Mouse (Mus musculus): Measurements from ENCODE around the gene Focad.

Focad gene

GRCm38 (mm10) chr4:88157644-88158043 is 63.2 kb downstream of the Focad start:
- DNase-seq = no peak

DNA sequence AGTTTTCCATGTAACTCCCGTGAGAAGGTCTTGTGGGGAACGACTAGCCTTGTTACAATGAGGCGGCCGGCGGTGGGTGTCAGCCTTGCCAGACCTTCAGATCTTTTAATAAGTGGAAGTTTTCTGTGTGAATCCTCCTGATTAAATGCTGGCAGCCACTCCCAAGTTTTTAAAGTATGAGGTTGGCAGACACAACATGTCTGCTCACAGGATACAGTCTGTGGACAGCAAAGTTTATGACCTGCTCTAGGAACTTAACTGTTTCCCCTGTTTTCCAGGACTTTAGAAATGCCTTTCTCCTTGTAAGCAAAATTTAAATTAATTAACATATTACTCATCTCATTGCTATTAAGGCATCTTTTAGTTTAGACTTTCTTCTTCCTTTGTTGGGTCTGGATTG is 64.8 kb downstream of the Focad start:
- no peak for DNase-seq

DNA sequence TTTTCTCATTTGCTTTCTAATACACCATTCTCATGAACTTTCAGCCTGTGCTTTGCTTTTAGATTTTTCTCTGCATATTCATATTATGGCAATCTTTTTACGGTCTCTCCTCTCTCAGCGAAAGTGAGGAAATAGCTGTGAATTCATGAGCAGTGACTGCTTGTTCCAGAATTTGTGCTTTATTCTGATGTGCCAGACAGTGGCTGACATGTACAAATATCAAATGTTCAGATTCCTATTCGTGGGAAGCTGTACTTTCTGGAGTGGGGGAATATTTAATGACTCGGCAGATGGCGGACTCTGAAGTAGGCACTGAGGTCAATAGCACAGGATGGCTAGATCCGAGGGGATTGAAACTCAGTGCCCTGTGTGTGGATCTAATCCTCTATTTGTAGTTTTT is 65.3 kb downstream of the Focad start:
- DNase-seq = no peak

DNA sequence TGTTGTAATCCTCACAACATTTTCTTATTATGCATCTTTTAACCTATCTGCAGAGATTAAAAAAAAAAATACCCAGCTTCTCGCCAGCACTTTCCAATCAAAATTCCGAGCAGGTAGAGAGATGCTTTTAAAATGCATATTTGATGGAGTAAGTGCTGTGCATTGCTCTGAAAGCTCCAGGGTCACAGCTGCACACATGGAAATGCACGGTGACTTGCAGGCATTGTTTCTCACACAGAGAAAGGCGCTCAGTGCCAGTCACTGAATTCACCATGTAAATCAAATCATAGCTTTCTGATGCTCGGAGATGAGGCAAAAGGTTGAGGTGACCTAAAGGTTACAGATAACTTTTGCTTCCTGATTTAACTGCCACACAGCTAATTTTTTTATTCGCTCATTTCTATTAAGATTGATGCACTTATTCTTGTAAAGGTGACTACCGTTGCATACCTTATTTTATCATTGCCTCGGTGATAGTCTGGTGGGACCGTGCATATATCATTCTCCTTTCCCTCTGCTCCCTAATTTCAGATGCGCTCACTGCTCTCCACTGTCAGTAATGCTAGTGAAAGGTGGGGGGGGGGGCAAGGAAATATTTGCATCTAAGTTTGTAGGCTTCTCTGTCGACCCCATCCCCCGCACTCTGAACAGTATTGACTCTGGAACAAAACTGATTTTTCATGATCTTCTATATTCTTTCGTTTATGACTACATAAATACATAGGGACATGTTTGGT is 69.2 kb downstream of the Focad start:
- DNase-seq = no peak

DNA sequence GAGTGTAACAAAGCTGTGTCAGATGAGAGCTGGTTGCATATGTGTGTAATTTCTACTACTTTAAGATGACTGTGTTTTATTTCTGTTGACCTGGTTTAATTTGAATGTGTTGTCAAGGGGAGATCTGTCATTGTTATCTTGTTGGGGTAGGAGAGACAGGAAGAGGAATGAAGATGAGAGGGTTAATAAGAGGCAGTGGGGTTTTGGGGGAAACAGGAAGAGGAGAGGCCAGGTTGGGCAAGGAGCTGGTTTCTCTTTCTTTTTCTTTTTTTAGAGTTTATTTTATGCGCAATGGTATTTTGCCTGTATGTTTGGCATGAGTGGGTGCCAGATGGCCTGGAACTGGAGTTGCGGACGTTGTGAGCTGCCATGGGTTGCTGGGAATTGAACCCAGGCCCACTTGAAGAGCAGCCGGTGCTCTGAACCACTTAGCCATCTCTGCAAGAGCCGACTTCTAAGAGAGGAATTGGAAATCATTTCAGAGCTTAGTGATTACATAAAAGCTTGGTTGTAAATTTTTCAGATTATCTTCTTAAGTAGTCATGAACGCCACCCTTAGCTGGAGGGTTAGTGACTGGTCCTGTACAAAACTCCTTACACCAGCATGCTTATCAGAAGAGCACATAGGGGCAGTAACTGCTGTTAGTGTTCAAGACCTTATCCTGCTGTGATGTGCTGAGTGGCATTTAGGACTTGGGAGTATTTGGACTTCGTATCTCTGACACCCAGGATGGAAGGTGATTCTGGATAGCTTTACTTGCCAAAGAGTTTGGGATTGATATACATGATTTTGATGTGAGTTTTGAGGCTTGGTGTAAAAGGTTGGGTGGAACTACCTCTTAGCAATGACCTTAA is 72.8 kb downstream of the Focad start:
- DNase-seq = no peak

- no peak for DNase-seq
Measured at GRCm38 (mm10) chr4:88175058-88175974, 80.9 kb downstream of the Focad start.

- no peak for DNase-seq
Measured at GRCm38 (mm10) chr4:88179296-88179695, 84.9 kb downstream of the Focad start.

DNA sequence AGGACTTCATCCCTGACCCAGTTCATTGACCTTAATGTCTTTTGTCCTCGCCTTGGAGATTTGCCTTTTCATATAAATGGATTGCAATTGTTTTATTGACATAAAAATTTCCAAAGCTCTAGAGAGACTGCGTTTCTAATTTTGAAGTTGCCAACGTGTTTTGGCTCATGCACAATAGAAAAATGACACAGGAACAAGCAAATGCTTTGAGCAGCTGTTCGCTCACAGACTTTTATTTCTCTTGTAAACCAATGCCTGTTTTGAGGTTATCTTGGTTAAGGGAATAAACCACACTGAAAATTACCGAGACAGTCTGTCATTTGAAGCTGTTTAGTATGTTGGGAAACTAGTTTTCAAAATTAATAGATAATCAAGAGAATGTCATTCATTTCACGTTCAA is 89.9 kb downstream of the Focad start:
- no peak for DNase-seq

GRCm38 (mm10) chr4:88185872-88186426 is 91.5 kb downstream of the Focad start:
- DNase-seq = no peak

- no peak for DNase-seq
Measured at GRCm38 (mm10) chr4:88187649-88188048, 93.2 kb downstream of the Focad start.

GRCm38 (mm10) chr4:88189495-88189894 is 95.1 kb downstream of the Focad start:
- DNase-seq = no peak

GRCm38 (mm10) chr4:88194256-88194655 is 99.8 kb downstream of the Focad start:
- no peak for DNase-seq

DNA sequence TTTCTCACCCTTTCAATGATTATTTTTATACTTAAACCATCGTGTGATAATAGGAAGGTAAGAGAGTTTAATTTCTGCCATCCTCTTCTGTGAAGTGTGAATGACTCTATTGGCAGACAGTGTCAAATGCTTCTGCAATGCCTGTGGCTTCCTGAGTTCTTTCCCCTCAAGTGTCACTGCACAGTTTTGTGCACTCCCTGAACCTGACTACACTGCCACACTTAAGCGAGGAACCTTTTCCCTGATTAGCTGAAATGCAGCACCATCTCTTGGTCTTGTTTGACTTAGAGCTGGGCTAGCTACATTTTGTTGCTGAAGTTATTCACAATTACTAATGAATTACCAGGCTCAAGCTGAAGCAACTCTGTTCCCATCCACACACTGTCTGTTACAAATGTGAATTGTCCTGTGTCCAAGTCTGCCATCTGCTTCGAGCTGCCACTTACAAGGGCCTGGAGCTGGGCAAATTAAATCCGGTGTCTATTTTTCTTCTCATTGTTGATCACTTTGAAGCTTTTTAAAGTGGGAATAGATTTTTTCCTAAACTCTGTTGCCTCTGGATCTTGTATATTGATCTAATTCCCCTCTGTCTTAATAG is 101.6 kb downstream of the Focad start:
- no peak for DNase-seq

DNA sequence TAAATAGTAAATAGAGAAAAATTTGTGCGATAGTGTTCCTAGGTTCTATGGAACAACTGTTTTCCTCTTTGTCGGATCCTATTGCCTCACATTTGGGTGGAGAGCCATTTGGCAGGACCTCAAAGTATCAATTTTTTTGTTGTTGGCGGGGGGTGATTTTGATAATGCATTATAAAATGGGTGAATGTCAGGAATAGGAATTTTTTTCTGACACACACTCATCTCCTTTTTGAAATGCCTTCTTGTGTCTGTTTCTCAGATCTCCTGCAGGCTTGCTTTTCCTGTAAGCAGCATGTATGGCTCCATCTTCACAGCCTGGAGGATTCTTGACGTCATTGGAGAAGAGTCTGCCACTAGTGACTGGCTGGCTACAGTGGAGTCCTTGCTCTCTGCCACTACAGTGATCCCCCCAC is 102.1 kb downstream of the Focad start:
- no peak for DNase-seq

GRCm38 (mm10) chr4:88197244-88197643 is 102.8 kb downstream of the Focad start:
- DNase-seq = no peak

DNA sequence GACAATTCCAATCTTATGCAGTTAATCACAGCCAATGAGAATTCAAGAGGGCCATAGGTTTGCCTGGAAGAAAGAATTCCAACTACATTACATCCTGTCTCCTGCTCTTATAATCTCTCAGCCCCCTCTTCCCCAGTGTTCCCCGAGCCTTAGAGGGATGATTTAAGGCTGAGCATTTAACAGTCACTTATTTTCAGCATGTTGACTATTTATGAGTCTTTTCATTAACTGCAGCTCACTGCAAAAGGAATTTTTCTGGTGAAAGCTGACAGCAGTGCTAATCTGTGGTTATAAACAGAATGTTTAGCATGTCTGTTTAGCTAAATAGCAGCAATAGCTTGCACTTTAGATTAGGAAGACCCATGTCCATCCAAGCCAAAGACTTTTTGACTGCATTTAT is 104.8 kb downstream of the Focad start:
- no peak for DNase-seq

- DNase-seq = no peak
Measured at GRCm38 (mm10) chr4:88201047-88201446, 106.6 kb downstream of the Focad start.

- DNase-seq = no peak
Measured at GRCm38 (mm10) chr4:88208676-88209075, 114.2 kb downstream of the Focad start.

- DNase-seq = no peak
Measured at GRCm38 (mm10) chr4:88209351-88209814, 115.0 kb downstream of the Focad start.

DNA sequence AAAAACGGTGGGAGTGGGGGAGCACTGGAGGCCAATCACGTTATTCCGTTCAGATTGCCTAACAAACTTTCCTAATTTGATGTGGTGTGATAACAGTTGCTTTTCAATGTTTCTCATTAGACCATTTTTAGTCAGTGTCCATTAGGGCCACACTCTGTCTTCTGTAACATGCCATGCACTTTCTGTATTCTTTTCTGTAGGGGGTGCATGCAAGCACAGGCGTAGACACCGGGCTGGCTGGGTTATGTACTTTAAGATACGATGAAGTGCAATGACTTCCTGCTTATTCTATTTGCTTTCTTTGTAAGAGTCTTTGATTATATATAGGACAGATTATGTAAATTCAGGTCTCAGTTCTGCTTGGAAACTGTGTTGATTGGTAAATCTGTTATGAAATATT is 116.2 kb downstream of the Focad start:
- no peak for DNase-seq

DNA sequence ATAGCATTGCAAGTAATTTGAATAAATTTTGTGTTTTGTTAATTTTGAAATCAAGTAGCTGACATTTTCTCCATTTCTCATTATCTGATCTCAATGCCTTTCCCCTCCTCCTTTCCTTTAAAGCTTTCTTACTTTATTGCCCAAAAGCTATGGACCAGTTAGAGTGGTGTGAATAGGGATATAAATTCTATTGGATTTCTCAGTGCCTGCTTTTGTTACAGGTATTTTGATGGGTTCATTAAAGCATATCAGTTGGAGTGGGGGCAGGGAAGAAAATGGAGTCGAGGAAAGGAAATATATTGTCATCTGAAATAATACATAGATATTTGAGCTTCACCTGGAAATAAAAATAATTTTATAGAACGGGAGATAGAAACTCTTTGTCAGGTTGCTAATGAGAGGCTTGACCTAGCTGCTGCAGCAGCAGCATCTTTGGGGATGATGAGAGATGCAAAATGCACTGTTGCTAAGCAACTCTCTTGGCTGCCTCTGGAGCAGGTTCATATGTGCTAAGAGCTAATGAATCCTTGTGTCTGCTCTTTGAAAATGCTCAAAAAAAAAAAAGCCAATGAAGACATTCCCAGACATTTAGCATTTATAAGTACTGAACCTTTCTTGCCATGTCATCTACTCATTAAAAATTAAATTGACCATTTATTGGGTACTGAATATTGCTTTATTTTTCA is 116.9 kb downstream of the Focad start:
- no peak for DNase-seq

- no peak for DNase-seq
Measured at GRCm38 (mm10) chr4:88213895-88214294, 119.5 kb downstream of the Focad start.
